Mouse (Mus musculus) large intestine, adult 2 months (tissue): ENCODE measurements at regions not wholly inside any gene's neighbourhood (a gene's known extent, or its start where the extent isn't known, plus 50 kb on each side); places are given as distances from the start of the nearest gene placed in this dataset.
A peak's percentile ranks its signal among the peaks of the same experiment; 100 is the strongest.

Experiments used
- DNase-seq: peaks from one replicate; pipeline ENCODE4 v3.0.0-alpha.2; 2012; ENCODE audit warnings: low read depth, low spot score
- WGBS: fragments of 180-500 bp; shearing (Covaris S2); methylation state at CpG from one replicate; pipeline ENCODE4 v1.1.7; 2018; 5-methylcytosine and 5-hydroxymethylcytosine counted together

DNA sequence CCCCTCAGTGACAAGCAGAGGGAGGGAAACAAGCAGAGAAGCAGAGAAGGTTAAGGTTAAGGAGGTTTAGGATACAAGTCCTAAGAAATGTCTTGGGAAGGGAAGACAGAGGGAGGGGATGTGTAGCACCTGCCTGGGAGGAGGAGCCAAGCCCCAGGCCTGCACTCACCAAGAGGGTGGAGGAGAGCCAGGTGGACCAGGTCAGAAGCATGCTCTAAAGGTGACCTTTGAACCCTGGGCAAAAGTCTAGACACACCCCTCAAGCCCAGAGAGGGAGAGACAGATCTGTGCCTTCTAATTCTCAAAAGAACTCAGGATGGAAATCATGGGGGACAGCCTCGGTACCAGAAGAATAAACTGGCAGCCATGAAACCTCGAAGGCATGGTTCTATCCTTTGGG, 54.4 kb upstream of the Calm2 start:
- 29% methylated on average over 2 of the region's 2 CpGs for WGBS
- DNase-seq, result no peak

DNA sequence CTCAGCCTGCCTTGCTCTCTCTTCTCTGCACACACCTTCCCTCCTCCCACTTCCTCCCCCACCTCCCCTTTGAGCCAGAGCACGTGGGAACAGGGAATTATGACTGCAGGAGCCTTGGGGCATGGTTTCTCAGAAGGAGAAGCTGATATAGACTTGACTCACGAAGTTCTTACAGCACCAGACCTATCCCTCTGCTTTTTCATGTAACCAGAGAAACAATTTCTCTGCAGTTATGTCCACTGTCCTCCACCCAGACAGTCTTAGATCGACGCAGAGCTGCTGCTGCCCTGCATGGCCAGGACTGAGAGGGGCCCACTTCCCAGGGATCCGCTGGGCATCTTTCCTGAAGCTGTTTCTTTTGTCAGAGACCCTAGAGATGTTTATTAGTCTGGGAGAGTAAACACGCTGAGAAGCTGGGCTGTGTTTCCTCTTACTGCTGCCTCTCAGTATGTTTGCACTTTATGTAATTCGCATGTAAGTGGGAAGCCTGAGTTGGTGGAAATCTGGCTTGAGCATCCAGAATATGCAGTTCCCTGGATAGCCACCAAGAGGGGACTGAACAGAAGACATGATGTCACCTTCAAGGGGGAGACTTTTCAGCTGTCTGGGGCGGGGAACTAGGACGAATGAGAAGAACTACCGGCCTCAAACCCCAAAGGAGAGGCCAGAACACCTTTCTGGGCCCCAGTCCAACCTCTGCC, 55.1 kb upstream of the Calm2 start:
- whole genome bisulfite sequencing, result 18% methylated on average over 10 of the region's 10 CpGs
- DNase-seq, result no peak

DNA sequence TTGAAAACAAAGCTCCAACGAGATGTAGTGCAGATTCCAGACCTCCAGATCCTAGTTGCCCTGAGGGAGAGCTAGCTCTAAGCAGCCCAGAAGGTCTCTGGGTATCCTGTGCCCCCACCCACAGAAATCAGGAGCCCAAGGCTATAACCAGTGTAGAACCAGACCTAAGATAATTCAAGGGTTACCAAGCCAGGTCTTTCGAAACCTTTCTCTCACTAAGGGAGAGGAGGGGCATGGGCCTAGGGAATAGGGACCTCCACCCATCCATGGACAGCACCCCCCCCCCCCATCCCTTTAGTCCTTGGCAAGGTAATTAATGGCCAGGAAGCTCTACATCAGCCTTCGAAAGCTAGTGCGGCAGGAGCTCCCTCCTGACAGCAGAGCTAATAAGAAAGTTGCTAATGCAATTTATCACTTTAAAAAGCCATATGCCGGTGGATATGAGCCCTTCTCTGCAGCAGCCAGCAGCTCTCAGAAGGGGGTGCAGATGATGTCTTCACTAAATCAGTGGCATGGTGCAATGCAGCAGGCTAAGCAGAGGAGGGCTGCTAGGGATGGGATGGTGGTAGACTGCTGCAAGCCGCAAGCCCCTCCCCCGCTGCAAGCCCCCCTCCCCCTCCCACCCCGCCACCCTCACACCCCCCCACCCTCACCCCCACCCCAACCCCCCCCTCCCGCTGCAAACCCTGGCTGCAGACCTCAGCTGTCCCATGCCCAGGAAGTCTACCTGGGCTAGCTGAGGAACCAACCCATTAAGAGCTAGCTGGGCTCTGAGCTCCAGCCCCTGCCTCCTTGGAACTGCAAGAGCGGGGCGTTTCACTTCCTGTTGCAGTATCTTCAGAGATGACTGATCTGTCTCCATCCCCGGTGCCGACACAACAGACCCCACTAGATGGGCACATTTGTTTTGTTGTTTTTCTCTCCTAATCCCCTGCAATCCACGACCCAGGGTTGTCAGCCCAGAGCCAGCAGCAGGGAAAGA, 55.9 kb upstream of the Calm2 start:
- DNase-seq, result no peak
- WGBS, result 60% methylated on average over 13 of the region's 14 CpGs

- DNase-seq, result no peak
- WGBS, result 95% methylated on average over 5 of the region's 5 CpGs
Measured at GRCm38 (mm10) chr17:87503491-87503890, 56.8 kb upstream of the Calm2 start.

DNA sequence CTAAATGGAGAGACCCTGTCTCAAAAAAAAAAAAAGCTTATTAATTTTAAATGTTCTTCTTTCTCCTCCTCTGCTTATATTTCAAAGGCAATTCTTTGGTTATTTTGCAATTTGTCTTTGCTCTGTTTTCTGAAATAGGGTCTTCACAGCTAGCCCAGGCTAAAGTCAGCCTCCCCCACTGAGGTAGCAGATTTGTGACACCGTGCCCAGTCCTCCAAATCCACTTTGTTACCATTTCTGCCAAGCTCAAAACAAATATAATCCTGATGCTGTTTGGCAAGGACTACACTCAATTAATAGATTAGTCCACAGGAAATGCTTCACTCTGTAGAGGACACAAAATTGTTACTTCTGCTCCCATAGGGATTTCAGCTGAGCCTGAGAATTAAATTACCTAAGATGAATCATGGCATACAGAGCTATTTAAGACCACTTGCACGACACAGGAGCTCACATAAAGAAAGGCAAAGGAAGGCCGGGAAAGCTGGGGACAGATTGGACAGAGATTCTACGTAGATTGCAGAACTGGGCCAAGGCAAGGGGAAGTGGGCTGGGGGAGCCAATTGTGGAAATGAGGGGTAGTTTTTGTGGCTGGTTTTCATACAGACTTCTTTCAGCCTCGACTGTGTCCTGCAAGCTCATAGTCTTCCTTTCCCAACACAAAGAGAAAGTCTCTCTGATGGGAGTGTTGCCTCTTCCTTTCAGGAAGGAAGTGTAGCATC, 58.4 kb upstream of the Calm2 start:
- DNase-seq, result no peak
- WGBS, result 77% methylated on average over 5 of the region's 5 CpGs

- 73% methylated on average over 8 of the region's 8 CpGs for WGBS
- DNase-seq, result no peak
Measured at GRCm38 (mm10) chr17:87507848-87508247, 61.1 kb upstream of the Calm2 start.

DNA sequence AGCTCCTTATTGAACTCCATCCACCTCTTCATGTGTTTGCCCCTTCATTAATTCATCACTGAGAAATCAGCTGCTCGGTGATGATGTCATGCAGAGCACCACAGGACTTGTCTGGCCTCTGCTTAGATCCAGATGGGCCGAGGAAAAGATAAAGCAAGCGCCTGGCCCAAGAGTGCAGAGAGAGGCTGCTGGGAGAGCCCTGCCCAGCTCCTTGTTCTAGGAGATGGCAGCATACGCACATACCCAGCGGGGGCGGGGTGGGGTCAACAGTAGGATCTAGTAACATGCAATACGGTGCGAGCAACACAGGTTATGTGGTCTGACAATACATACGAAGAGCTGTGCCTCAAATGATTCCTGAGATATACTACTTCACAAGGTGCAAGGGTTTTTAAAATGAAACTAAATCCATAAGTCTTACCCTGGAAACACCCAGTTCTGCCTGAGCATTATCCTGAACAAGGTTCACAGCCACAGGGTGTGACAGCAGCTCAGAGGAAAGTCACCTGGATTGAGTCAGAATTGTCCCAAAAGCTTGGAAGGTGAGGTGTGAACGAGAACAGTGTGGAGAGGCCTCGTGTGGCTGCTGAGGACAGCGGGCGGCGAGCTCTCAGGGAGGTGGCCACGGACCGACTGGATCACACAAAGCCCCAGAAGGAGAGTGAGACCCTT, 62.0 kb upstream of the Calm2 start:
- peak; percentile 54 for DNase-seq
- WGBS, result 46% methylated on average over 16 of the region's 16 CpGs

DNA sequence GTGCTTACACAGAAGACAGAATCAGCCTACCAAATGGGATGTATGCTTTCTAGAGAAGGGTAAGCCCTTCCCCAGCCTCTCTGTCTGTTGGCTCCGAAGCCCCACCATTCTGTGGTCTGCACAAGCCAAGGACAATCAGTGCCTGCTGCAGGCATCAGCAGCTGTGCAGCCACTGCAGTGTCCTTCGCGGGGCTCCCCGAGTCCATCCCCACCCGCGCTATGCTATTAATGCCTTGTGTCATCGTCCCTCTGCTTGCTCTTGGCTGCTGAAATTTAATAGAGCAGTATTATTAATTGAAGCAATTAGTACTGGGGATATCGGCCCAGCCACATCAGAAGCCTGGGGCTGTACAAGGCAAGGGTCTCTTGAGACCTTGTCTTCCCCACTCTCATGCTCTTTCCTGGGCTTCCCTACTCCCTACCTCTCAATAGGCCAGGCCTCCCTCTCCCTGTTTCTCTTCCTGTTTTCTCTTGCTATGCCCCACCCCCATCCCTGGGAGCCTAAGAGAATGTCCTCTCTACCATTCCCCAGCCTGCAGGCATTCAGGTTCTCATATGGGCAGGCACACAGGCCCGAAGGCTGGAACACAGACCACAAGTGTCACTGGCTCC, 65.4 kb upstream of the Calm2 start:
- DNase-seq, result no peak
- 85% methylated on average over 9 of the region's 9 CpGs for WGBS

DNA sequence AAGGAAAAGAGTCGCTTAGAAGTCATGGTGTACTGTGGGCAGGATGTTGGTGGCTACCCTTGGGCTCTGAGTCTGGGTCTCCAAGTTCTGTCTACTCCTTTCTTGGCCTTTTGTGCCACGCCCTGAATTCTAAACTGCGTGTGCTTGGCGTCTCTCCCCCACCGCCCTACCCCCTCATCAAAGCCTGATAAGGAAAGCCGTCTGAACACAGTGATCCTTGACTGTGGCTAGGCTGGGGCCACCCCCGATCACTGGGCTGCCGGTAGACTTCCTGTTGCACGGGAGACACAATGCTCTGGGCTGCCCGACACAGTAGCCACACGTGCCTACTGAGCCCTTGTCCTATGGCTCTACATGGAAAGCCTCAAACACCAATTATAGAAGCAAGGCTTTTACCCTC, 67.1 kb upstream of the Calm2 start:
- WGBS, result 19% methylated on average over 11 of the region's 11 CpGs

GRCm38 (mm10) chr17:87514366-87515126, 67.8 kb upstream of the Calm2 start:
- DNase-seq, result no peak
- WGBS, result 53% methylated on average over 6 of the region's 6 CpGs

More for the DNA sequence above, 67.1 kb upstream of the Calm2 start:
- no peak for DNase-seq

DNA sequence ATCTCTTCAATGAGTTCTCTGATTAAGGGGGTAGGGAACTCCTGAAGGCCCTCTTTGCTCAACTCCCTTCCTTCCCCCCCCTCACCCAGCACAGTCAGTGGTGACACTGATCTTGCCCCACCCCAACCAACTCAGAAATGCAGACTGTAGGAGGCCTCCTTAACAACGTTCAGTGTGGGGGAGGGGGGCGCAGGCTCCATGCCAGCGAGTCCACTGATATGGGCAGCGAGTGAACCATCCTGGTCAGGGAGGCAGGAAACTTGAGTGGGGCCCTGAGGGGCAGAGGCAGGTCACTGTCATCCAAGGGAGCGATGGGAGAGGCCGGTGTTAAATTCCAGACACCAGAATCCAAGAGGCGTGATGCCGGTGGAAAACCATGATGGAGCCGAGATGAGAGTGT, 70.5 kb upstream of the Calm2 start:
- 60% methylated on average over 9 of the region's 9 CpGs for WGBS
- DNase-seq, result no peak

- WGBS, result 79% methylated on average over 9 of the region's 9 CpGs
- no peak for DNase-seq
Measured at GRCm38 (mm10) chr17:87519454-87519853, 72.7 kb upstream of the Calm2 start.

GRCm38 (mm10) chr17:87520841-87521240, 74.1 kb upstream of the Calm2 start:
- DNase-seq, result no peak
- 95% methylated on average over 5 of the region's 5 CpGs for WGBS

DNA sequence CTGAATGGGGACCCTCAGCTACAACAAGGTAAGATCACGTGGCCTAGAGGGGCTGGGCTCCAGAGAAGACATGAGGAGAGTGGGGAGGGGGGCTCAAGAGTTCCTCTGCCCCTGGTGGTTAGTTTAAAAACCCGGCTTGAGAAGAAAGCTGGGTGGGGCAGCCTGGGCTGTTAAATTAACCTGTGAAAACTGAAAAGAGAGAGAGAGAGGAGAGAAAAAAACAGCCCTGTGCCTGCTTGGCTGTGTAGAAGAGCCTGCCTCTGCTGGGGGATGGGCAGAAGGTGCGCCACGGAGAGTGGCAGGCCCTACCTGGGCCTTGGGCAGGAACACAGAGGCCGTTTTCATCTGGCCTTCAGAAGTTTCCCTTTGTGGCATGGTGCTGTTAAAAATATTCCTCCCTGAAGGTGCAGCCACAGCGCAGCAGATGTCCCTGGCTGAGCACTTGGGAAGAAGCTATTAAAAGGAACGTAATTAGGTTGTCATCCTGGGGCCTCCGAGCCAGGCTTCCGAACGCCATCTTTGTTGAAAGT, 75.0 kb upstream of the Calm2 start:
- 50% methylated on average over 10 of the region's 10 CpGs for WGBS

DNA sequence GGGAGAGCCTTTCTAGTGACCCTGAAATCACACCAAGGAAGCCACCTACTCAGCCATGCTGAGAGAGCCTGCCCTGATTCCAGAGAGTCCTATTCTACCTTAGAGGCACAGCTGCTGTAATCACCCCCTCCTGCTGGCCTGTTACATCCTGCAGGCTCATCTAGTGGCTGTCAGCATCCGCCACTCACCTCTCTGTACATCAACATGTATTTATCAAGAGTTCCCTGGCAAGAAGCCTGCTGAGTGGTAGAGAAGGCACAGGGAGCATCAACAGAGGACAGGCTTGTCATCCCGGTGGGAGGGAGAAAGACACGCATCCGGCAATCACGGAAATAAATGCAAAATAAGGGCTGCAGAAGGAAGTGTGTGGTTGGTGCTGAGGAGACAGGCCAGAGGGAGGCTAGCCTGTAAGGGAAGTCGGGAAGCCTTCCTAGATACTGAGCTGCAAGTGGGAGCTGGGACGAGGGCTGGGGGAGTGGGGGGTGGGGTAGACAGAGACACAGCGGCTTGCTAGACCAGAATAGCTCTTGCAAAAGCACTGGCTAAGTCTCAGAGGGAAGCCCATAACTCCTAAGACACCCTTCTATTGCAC, 75.9 kb upstream of the Calm2 start:
- no peak for DNase-seq
- WGBS, result 54% methylated on average over 8 of the region's 8 CpGs

More for the DNA sequence above, 75.0 kb upstream of the Calm2 start:
- no peak for DNase-seq

GRCm38 (mm10) chr17:87523643-87524042, 76.9 kb upstream of the Calm2 start:
- 27% methylated on average over 10 of the region's 10 CpGs for whole genome bisulfite sequencing
- DNase-seq, result peak; percentile 83

DNA sequence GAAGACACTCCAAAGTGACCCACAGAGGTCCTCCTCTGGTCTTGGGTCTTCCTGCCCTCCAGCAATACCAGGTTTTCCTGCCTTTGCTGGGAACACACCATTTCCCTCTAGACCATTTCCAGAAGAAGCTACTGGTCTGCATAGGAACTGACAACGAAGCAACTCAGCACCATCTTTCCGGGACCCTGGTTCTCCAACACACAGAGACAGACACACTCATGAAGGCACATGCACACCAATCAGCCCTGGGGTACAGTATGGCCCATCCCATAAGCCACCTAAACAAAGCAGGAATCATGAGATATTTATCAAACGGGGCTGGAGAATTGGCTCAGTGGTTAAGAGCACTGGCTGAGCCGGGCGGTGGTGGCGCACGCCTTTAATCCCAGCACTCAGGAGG, 80.4 kb upstream of the Calm2 start:
- WGBS, result 96% methylated on average over 7 of the region's 7 CpGs
- no peak for DNase-seq
